Mouse (Mus musculus) hindbrain, embryonic 12.5 days (tissue): ENCODE measurements around the gene Cfap74. TPM values are rescaled to one million over a fixed set of nuclear protein-coding genes. Genes with fewer than 3 reads are reported as not detected.

Experiments used
- ATAC-seq: fragments of 200-750 bp; cut with Nextera tagmentation; 2 replicates; pipeline ENCODE4 v1.8.0; 2017; ENCODE audit warnings: moderate TSS enrichment; ENCODE audit not compliant: low FRiP score
- H3K27ac ChIP-seq: fragments of 300-500 bp; sonication (generic); 2 replicates; pipeline ENCODE4 v1.5.1; 2016; ENCODE audit warnings: mild to moderate bottlenecking
- H3K27me3 ChIP-seq: fragments of 300-500 bp; sonication (generic); 2 replicates; pipeline ENCODE4 v1.6.1; 2016; ENCODE audit warnings: mild to moderate bottlenecking
- H3K36me3 ChIP-seq: fragments of 300-500 bp; sonication (generic); 2 replicates; pipeline ENCODE4 v1.6.1; 2016; ENCODE audit warnings: mild to moderate bottlenecking
- H3K4me1 ChIP-seq: fragments of 300-500 bp; sonication (generic); 2 replicates; pipeline ENCODE4 v1.6.1; 2016
- H3K4me2 ChIP-seq: fragments of 300-500 bp; sonication (generic); replicated peaks from 2 replicates; pipeline ENCODE4 v1.6.1; 2016; ENCODE audit warnings: mild to moderate bottlenecking
- H3K4me3 ChIP-seq: fragments of 300-500 bp; sonication (generic); 2 replicates; pipeline ENCODE4 v1.5.1; 2016; ENCODE audit warnings: mild to moderate bottlenecking
- H3K9ac ChIP-seq: fragments of 300-500 bp; sonication (generic); 2 replicates; pipeline ENCODE4 v1.6.1; 2016; ENCODE audit warnings: mild to moderate bottlenecking, moderate library complexity
- H3K9me3 ChIP-seq: fragments of 300-500 bp; sonication (generic); replicated peaks from 2 replicates; pipeline ENCODE4 v1.6.1; 2016; ENCODE audit warnings: mild to moderate bottlenecking
- WGBS: fragments of 180-500 bp; shearing (Covaris S2); methylation state at CpG from one replicate; pipeline ENCODE4 v1.1.7; 2016; 5-methylcytosine and 5-hydroxymethylcytosine counted together
- polyA plus RNA-seq: library from polyadenylated mRNA; unstranded; fragments of >200 nt; fragmentation: Nextera tagmentation; extraction: Ambion mirVana; gene quantifications from 2 replicates; pipeline ENCODE4 v1.2.1, GENCODE M21; 2016

Gene Cfap74
- polyA plus RNA-seq, 1 experiment from 2014 or later = 6.3 TPM

DNA sequence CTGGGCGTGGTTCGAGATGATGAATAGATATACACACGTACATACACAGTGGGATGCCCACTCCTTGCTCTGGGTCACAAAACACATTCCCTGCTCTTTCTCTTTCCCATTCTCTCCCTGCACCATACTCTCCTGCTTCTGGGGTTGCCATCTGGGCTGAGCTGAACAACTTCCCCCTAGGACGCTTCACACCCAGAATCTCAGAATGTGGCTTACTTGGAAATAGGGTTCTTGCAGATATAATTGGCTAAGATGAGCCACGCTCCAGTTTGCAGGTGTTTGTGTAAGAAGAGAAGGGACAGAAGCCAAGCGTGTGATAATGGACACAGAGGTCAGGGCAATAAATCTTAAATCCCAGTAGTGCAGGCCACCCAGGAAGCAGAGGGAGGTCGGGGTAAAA lies 27.0 kb upstream of the Cfap74 start:
- Histone ChIP-seq H3K27ac (no peak overlapping the region), H3K36me3 (no peaks in the 10 kb centered on the region), H3K4me2 (no peak overlapping the region), H3K4me1 (0 out of 2 replicates have a peak, but pooled peaks cover 8% of the 10 kb centered on the region), H3K9ac (no peak overlapping the region), H3K27me3 (no peaks in the 10 kb centered on the region), H3K4me3 (no peak overlapping the region), H3K9me3 (no peaks in the 10 kb centered on the region)
- WGBS = 37% methylated on average over 7 of the region's 7 CpGs
- no peak for ATAC-seq

DNA sequence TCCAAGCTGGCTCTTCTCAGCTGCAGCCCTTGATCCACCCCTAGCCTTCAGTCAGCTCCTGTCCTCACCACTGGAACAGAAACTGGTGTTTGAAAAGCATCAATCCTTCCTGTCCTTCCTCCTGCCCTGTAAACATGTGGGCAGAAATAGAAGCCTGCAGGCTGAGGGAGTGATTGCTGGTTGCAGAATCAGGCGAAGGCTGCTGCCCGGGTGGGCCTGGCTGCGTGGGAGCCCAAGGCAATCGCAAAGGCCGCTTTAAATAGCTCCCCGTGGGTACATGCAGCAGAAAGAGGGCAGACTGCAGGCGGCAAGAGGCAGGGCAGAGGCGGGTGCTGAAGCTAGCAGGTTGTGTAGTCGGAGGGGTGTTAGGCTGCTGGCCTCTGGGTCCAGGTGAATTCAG lies 26.2 kb upstream of the Cfap74 start:
- Histone ChIP-seq H3K9ac (peak overlapping the region; percentile 24; the same call in 1 of the 2 replicates), H3K4me1 (0 out of 2 replicates have a peak, but pooled peaks cover 8% of the 10 kb centered on the region)

DNA sequence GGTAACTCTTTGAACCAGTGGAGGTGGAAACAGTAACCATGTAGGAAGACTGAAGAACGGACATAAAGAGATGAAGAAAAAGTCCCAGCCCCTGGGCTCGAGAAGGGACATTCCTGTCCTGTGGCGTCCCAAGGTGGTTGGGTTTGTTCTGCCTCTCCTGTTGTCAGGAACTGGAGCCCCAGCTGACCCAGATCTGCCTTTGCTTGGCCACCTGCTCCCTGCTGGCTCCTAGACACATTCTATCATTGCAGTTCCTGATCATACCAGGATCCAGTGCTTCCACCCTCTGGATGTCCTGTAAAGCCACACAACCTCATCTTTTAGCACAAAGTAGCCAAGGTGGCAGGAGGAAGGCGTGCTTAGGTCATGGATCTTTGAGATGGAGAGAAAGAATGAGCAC lies 25.7 kb upstream of the Cfap74 start:
- Histone ChIP-seq H3K36me3 (no peaks in the 10 kb centered on the region), H3K4me3 (no peak overlapping the region), H3K4me2 (no peak overlapping the region), H3K9ac (no peak overlapping the region), H3K27ac (no peak overlapping the region), H3K9me3 (no peaks in the 10 kb centered on the region), H3K4me1 (0 out of 2 replicates have a peak, but pooled peaks cover 8% of the 10 kb centered on the region), H3K27me3 (no peaks in the 10 kb centered on the region)
- ATAC-seq = no peak
- 75% methylated on average over 4 of the region's 4 CpGs for WGBS

More for the DNA sequence above, 26.2 kb upstream of the Cfap74 start:
- Histone ChIP-seq H3K9me3 (no peaks in the 10 kb centered on the region), H3K4me3 (no peak overlapping the region), H3K27me3 (no peaks in the 10 kb centered on the region), H3K4me2 (no peak overlapping the region), H3K36me3 (no peaks in the 10 kb centered on the region), H3K27ac (no peak overlapping the region)
- ATAC-seq = no peak
- WGBS = 13% methylated on average over 9 of the region's 9 CpGs

DNA sequence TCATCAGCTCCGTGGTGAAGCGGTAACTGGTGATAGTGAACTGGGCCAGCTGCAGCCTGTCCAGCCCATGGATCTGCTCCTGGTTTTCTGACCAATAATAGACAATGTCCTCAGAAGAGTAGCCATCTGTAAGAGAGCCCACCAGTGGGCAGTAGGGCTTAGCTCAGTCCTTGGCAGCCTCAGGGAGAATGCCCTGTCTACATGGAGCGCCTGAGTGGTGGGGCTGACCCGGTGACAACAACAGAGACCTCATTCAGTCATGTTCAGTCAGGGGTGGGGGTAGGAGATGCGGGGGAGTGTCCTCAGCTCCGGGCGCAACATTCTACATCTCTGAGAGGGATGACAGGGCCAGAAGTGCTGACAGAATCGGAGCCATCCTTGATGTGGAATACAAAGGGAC lies 21.8 kb upstream of the Cfap74 start:
- H3K4me3 ChIP-seq = no peak overlapping the region
- no peak overlapping the region for H3K4me2 ChIP-seq
- no peak overlapping the region for H3K9ac ChIP-seq
- 0 out of 2 replicates have a peak, but pooled peaks cover 8% of the 10 kb centered on the region for H3K4me1 ChIP-seq
- ATAC-seq = no peak
- H3K36me3 ChIP-seq = no peaks in the 10 kb centered on the region
- H3K27ac ChIP-seq = no peak overlapping the region
- no peaks in the 10 kb centered on the region for H3K9me3 ChIP-seq
- WGBS = 79% methylated on average over 8 of the region's 8 CpGs
- H3K27me3 ChIP-seq = 0 out of 2 replicates have a peak, but pooled peaks cover 2% of the 10 kb centered on the region

DNA sequence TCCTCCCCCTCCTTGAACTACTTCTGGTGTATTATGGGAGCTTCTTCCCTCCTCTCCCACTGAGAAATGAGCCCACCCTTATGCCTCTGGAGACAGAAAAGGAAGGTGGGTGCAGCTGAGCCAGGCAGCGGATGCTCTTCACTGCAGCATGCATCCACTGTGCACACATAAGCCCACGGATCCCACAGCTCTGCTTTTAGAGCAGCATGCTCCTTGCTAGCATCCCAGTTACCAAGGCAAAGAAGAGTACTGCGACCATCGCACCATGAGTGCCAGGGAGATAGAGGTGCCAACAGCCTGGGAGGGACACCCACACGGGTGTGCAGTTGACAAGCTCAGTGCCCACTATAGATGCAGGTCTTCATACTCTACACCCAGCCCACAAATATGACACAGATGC lies 13.5 kb upstream of the Cfap74 start:
- H3K4me1 ChIP-seq = peaks cover 9% of the 10 kb centered on the region
- H3K4me3 ChIP-seq = no peak overlapping the region
- H3K9me3 ChIP-seq = no peaks in the 10 kb centered on the region
- no peaks in the 10 kb centered on the region for H3K36me3 ChIP-seq
- H3K9ac ChIP-seq = no peak overlapping the region
- WGBS = 88% methylated on average over 5 of the region's 5 CpGs
- peaks cover 58% of the 10 kb centered on the region for H3K27me3 ChIP-seq
- no peak overlapping the region for H3K27ac ChIP-seq
- H3K4me2 ChIP-seq = no peak overlapping the region
- no peak for ATAC-seq

DNA sequence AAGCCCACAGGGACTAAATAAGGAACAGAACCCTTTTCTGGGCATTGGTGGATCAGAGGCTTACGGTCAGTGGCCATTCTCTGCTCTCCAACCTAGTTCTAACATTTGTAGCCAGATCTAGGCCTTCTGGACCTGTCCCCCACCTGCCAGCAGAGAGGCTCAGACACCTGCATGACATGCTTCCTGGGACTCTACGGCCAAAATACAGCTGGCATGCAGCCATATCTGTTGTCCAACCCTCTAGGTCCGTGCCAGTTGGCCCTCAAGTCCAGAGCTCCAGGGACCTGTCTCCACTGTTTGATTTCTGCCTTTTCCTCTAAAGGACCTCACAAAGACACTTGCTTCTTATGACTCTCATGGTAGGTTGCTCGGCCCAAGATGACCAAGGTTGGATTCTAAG lies 12.2 kb upstream of the Cfap74 start:
- no peak for ATAC-seq
- H3K4me1 ChIP-seq = peaks cover 9% of the 10 kb centered on the region
- H3K4me2 ChIP-seq = no peak overlapping the region
- no peak overlapping the region for H3K27ac ChIP-seq
- H3K36me3 ChIP-seq = no peaks in the 10 kb centered on the region
- no peak overlapping the region for H3K9ac ChIP-seq
- H3K4me3 ChIP-seq = no peak overlapping the region
- 91% methylated on average over 4 of the region's 4 CpGs for WGBS
- H3K27me3 ChIP-seq = peaks cover 60% of the 10 kb centered on the region
- H3K9me3 ChIP-seq = no peaks in the 10 kb centered on the region

DNA sequence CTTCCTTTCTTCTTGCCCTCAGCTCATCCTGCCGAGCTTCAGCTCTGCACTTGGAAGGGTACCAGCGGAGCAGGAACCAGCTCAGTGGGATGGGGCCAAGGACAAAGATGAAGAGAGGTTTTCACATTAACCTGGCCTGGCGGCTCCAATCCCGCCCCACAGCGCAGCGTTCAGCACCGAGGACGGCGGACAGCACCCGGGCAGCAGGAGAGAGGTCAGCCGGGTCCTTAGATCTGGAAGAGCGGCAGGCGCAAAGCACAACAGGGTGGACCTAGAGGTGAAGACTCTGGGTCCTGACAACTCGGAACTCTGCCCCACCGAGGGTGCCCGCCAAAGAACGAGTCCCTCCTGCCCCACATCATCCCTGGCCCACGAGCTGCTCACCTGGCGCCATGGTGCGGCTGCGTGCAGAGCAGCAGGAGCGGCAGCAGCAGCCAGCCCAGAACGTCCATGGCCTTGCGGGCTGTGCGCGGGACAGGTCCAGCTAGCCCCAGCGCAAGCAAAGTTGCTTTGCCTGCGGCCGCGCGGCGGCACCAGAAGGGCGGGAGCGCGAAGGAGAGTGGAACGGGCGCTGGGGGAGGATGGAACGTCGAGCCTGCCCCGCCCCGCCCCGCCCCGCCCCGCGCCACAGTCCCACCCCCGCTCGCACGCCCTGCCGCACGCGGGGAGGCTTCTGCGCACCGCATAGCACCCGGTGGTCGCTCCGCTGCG lies 11.3 kb upstream of the Cfap74 start, which contains the start of gene Gabrd:
Gene Gabrd, minus strand, starts transcription at position 602 of the 711 bp plus-strand sequence.
- under 1% methylated on average over 37 of the region's 57 CpGs for WGBS
- H3K9ac ChIP-seq = peak within 1 kb of the TSS; percentile 51
- peaks cover 9% of the 10 kb centered on the region for H3K4me1 ChIP-seq
- peak within 1 kb of the TSS; percentile 78 for H3K4me2 ChIP-seq
- H3K4me3 ChIP-seq = peak within 1 kb of the TSS; percentile 39
- H3K27ac ChIP-seq = no peak within 1 kb of the TSS
- no peaks in the 10 kb centered on the region for H3K9me3 ChIP-seq
- peak; percentile 19; the same call in 1 of the 2 replicates for ATAC-seq
- H3K36me3 ChIP-seq = no peaks in the 10 kb centered on the region
- H3K27me3 ChIP-seq = peaks cover 60% of the 10 kb centered on the region

DNA sequence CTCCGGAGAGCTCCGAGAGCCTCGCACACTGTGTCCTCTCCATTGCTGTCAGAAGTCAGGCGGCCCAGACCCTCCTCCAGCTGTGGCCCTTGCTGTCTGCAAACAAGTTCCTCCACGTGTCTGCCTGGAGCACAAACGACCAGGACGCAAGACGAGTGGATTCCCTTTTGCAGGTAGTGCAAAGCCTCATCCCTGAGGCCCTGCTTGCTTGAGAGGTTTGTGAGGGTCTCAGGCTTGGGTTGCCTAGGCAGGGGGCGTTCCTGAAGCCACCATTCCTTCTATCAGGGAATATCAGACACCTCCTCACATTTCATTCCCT lies 10.8 kb upstream of the Cfap74 start:
- WGBS = 4% methylated on average over 9 of the region's 9 CpGs
- H3K27ac ChIP-seq = no peak overlapping the region
- peak overlapping the region; percentile 39 for H3K4me3 ChIP-seq
- H3K4me2 ChIP-seq = peak overlapping the region; percentile 78
- no peaks in the 10 kb centered on the region for H3K36me3 ChIP-seq
- peak overlapping the region; percentile 51; the same call in 1 of the 2 replicates for H3K9ac ChIP-seq
- no peak for ATAC-seq
- peaks cover 60% of the 10 kb centered on the region for H3K27me3 ChIP-seq
- H3K9me3 ChIP-seq = no peaks in the 10 kb centered on the region
- H3K4me1 ChIP-seq = peaks cover 9% of the 10 kb centered on the region

DNA sequence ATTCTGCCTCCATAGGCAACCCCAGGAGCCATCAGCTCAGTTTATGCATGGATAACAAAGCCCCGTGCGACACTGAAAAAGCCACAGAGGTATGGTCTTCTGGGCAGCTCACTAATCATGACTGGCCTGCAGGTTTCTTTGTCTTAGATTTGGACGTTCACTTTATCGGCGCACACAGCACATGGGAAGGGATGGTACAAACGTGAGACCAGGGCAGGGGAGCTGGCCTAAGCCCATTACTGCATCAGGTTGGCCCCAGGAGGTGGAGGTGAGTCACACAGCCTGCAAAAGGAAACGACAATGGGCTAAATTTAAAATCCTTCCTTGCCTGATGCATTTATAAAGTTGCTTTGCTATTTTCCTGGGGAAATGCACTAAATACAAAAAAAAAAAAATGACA lies 7.9 kb upstream of the Cfap74 start:
- H3K9me3 ChIP-seq = no peaks in the 10 kb centered on the region
- H3K27ac ChIP-seq = no peak overlapping the region
- H3K36me3 ChIP-seq = no peaks in the 10 kb centered on the region
- no peak for ATAC-seq
- H3K4me1 ChIP-seq = peaks cover 9% of the 10 kb centered on the region
- H3K4me2 ChIP-seq = no peak overlapping the region
- WGBS = 72% methylated on average over 7 of the region's 7 CpGs
- no peak overlapping the region for H3K9ac ChIP-seq
- H3K4me3 ChIP-seq = no peak overlapping the region
- peaks cover 42% of the 10 kb centered on the region for H3K27me3 ChIP-seq

DNA sequence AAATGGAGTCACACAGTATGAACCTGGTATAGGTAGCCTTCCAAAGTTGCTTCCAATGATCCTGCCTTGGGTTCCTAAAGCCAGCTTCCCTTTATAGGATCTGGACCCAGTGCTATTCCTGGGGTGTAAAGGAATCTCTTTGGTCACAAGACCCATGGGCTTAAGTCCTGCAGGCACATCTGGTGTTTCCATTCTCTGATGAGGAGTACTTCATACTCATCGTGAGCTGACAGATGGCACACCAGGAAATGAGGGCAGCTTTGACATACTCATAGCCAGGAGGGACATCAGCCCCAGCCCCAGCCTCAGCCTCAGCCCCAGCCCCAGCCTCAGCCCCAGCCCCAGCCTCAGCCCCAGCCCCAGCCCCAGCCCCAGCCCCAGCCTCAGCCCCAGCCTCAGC lies 6.5 kb upstream of the Cfap74 start:
- Histone ChIP-seq H3K9me3 (no peaks in the 10 kb centered on the region), H3K27me3 (peaks cover 28% of the 10 kb centered on the region), H3K4me1 (peaks cover 8% of the 10 kb centered on the region), H3K4me3 (no peak overlapping the region), H3K9ac (no peak overlapping the region), H3K36me3 (no peaks in the 10 kb centered on the region), H3K4me2 (no peak overlapping the region), H3K27ac (no peak overlapping the region)
- WGBS = 61% methylated on average over 1 of the region's 1 CpGs
- ATAC-seq = no peak

DNA sequence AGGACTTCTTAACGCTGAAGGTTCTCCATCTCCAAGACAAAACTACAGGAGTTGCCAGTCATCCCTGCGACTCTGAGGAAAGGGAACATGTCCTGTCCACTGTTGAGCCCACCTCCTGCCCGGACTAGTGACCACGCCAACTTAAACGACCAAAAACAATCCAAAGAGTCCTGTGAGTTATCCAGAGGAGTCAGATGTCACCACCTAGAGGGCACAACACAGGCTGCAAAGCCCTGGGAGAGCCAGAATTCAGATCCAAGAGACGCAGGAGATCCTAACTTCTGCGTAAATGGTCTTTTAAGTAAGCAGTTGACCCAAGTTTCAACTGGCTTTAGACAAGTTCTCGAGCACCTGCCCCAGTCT lies 314 bp upstream of the Cfap74 start:
- H3K27ac ChIP-seq = no peak overlapping the region
- H3K4me3 ChIP-seq = peak overlapping the region; percentile 53
- peak overlapping the region; percentile 80 for H3K4me2 ChIP-seq
- WGBS = 3% methylated on average over 8 of the region's 8 CpGs
- ATAC-seq = peak; percentile 70
- peak overlapping the region; percentile 59 for H3K9ac ChIP-seq
- H3K36me3 ChIP-seq = no peaks in the 10 kb centered on the region
- H3K9me3 ChIP-seq = no peaks in the 10 kb centered on the region
- H3K4me1 ChIP-seq = peaks cover 3% of the 10 kb centered on the region; the same call in 1 of the 2 replicates
- H3K27me3 ChIP-seq = no peaks in the 10 kb centered on the region

DNA sequence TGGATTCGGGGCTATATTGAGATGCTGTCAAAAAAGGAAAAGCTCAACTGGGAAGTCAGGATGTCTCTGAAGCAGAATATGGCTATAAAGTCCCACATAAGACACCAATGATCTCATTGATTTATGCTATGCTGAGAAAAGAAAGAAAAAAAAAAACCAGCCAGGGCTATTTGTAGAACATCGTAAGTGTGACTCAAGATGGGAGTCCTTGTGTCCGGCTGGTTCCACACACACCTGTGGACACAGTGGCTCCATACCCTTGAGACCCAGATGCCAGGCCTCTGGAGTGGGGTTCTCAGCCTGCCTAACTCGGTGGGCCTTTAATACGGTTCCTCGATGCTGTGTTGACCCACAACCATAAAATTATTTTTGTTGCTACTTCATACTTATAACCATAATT lies 3.1 kb downstream of the Cfap74 start:
- Histone ChIP-seq H3K4me2 (no peak overlapping the region), H3K27me3 (no peaks in the 10 kb centered on the region), H3K9ac (no peak overlapping the region), H3K36me3 (no peaks in the 10 kb centered on the region), H3K4me1 (peaks cover 3% of the 10 kb centered on the region; the same call in 1 of the 2 replicates), H3K4me3 (no peak overlapping the region), H3K9me3 (no peaks in the 10 kb centered on the region), H3K27ac (no peak overlapping the region)
- 95% methylated on average over 6 of the region's 6 CpGs for WGBS
- ATAC-seq = no peak
